Mouse (Mus musculus): ENCODE measurements at regions not wholly inside any gene's neighbourhood (a gene's known extent, or its start where the extent isn't known, plus 50 kb on each side); places are given as distances from the start of the nearest gene placed in this dataset.

GRCm38 (mm10) chr4:87298129-87298528 lies 67.9 kb upstream of the Slc24a2 start:
- Histone ChIP-seq H3K27me3 (ENCODE audit: insufficient read depth, poor library complexity, severe bottlenecking) (no peaks in the 10 kb centered on the region), H3K27ac (no peak overlapping the region), H3K4me1 (replicated peaks) (no peaks in the 10 kb centered on the region), H3K9me3 (no peaks in the 10 kb centered on the region), H3K4me3 (no peak overlapping the region), H3K36me3 (no peaks in the 10 kb centered on the region)
- DNase-seq (ENCODE audit: low spot score) = no peak
- WGBS = 83% methylated on average over 5 of the region's 5 CpGs

GRCm38 (mm10) chr4:87294538-87294937 lies 64.3 kb upstream of the Slc24a2 start:
- Histone ChIP-seq H3K27ac (no peak overlapping the region), H3K4me1 (replicated peaks) (no peaks in the 10 kb centered on the region), H3K27me3 (ENCODE audit: insufficient read depth, poor library complexity, severe bottlenecking) (no peaks in the 10 kb centered on the region), H3K36me3 (no peaks in the 10 kb centered on the region), H3K4me3 (no peak overlapping the region), H3K9me3 (no peaks in the 10 kb centered on the region)
- no peak for DNase-seq (ENCODE audit: low spot score)

Data from hindbrain, embryonic 10.5 days (tissue).